Mouse (Mus musculus) MEL (cell line): ENCODE measurements around the gene Gm17359.

Source experiments
- EP300 ChIP-seq, 2 experiments: IDR thresholded peaks; 2 replicates each; pipeline ENCODE4 v1.6.1; 2011; ENCODE audit warnings: improper control_type of control experiment in 2 of 2, low read length in 2 of 2, low read depth in 1 of 2, mild to moderate bottlenecking in 1 of 2
- GABPA ChIP-seq: IDR thresholded peaks from 2 replicates; pipeline ENCODE4 v1.6.1; 2012; ENCODE audit warnings: low read depth, mild to moderate bottlenecking, inconsistent platforms, low read length, improper control_type of control experiment, moderate library complexity
- MYC ChIP-seq: IDR thresholded peaks from 2 replicates; pipeline ENCODE4 v1.6.1; 2011; ENCODE audit warnings: low read depth, mild to moderate bottlenecking, low read length, improper control_type of control experiment, moderate library complexity
- POLR2AphosphoS2 ChIP-seq: IDR thresholded peaks from 2 replicates; pipeline ENCODE4 v1.6.1; 2011; ENCODE audit warnings: low read length, improper control_type of control experiment
- SIN3A ChIP-seq: IDR thresholded peaks from 2 replicates; pipeline ENCODE4 v1.6.1; 2012; ENCODE audit warnings: low read length, improper control_type of control experiment, inconsistent platforms
- SMC3 ChIP-seq: IDR thresholded peaks from 2 replicates; pipeline ENCODE4 v1.6.1; 2011; ENCODE audit warnings: low read depth, low read length, improper control_type of control experiment

GRCm38 (mm10) chr3:79501166-79501728 is 164.8 kb downstream of the Gm17359 start:
- TF ChIP-seq SMC3 (peak; percentile 54), SIN3A (no peak), POLR2AphosphoS2 (no peak), GABPA (no peak), MYC (no peak), EP300 (IDR thresholded peaks at IDR 0.05; ENCODE audit: low read depth in 1 of 2, low read length in 2 of 2) (no peak)
